Mouse (Mus musculus) spleen, adult 2 months (tissue): ENCODE results near the gene Ephx1. TPM values are rescaled to one million over a fixed set of nuclear protein-coding genes. Genes with fewer than 3 reads are reported as not detected.
A peak's percentile ranks its signal among the peaks of the same experiment; 100 is the strongest.

Experiments used
- DNase-seq, 2 experiments: peaks; one replicate each; pipeline versions ENCODE4 v3.0.0 to v3.0.0-alpha.2; 2012 to 2021; ENCODE audit warnings: low spot score in 2 of 2, low read depth in 1 of 2
- H3K27ac ChIP-seq: fragments of 200-500 bp; 2 replicates; pipeline ENCODE4 v1.5.1; 2012; ENCODE audit warnings: low read length, inconsistent platforms; ENCODE audit not compliant: insufficient read depth
- H3K27me3 ChIP-seq: fragments of 200-500 bp; 2 replicates; pipeline ENCODE4 v1.6.1; 2012; ENCODE audit warnings: mild to moderate bottlenecking, moderate library complexity, low read length, inconsistent platforms; ENCODE audit not compliant: control insufficient read depth, insufficient read depth
- H3K36me3 ChIP-seq: fragments of 200-500 bp; 2 replicates; pipeline ENCODE4 v1.6.1; 2012; ENCODE audit warnings: mild to moderate bottlenecking, low read length, inconsistent platforms; ENCODE audit not compliant: control insufficient read depth, insufficient read depth
- H3K4me1 ChIP-seq: fragments of 200-500 bp; 2 replicates; pipeline ENCODE4 v1.6.1; 2011; ENCODE audit warnings: inconsistent platforms; ENCODE audit not compliant: control insufficient read depth, insufficient read depth, insufficient read length
- H3K4me3 ChIP-seq: fragments of 200-500 bp; 2 replicates; pipeline ENCODE4 v1.5.1; 2011; ENCODE audit warnings: mild to moderate bottlenecking, inconsistent platforms; ENCODE audit not compliant: insufficient read depth, insufficient read length; ENCODE audit errors: extremely low read depth
- CTCF ChIP-seq: fragments of 200-500 bp; IDR thresholded peaks from 2 replicates; pipeline ENCODE4 v1.5.1; 2011; ENCODE audit warnings: mild to moderate bottlenecking, inconsistent platforms; ENCODE audit not compliant: insufficient read depth, insufficient read length, insufficient replicate concordance; ENCODE audit errors: extremely low read depth
- POLR2A ChIP-seq: fragments of 200-500 bp; IDR thresholded peaks from 2 replicates; pipeline ENCODE4 v1.6.1; 2011; ENCODE audit warnings: low read depth, low read length, inconsistent platforms
- WGBS: fragments of 180-500 bp; shearing (Covaris S2); methylation state at CpG from one replicate; pipeline ENCODE4 v1.1.7; 2018; 5-methylcytosine and 5-hydroxymethylcytosine counted together
- polyA plus RNA-seq: library from polyadenylated mRNA; depleted of rRNA; stranded (reverse); fragments of >200 nt; gene quantifications from 2 replicates; pipeline ENCODE4 v1.2.3, GENCODE M21; 2012; rRNA removed

The Ephx1 gene
- polyA plus RNA-seq, 1 experiment: 50.5 TPM

- WGBS: 87% methylated on average over 3 of the region's 3 CpGs
- Histone ChIP-seq H3K27me3 (no peaks in the 10 kb centered on the region), H3K36me3 (no peaks in the 10 kb centered on the region), H3K4me3 (no peak overlapping the region), H3K27ac (no peak overlapping the region), H3K4me1 (peaks cover 10% of the 10 kb centered on the region; the same call in 1 of the 2 replicates)
- TF ChIP-seq CTCF (no peak), POLR2A (no peak)
- no peak for DNase-seq
Observed at GRCm38 (mm10) chr1:180931106-180931505, 89.6 kb downstream of the Ephx1 start.

- Histone ChIP-seq H3K4me1 (peaks cover 16% of the 10 kb centered on the region; the same call in 1 of the 2 replicates), H3K27ac (no peak overlapping the region), H3K27me3 (no peaks in the 10 kb centered on the region), H3K4me3 (no peak overlapping the region), H3K36me3 (no peaks in the 10 kb centered on the region)
- TF ChIP-seq CTCF (no peak), POLR2A (no peak)
- WGBS: 75% methylated on average over 2 of the region's 2 CpGs
- DNase-seq: no peak
Observed at GRCm38 (mm10) chr1:180929599-180929998, 91.1 kb downstream of the Ephx1 start.

- peak in 1 of 2 experiments; percentile 32 for DNase-seq
- peak overlapping the region; percentile 28; the same call in 1 of the 2 replicates for H3K27ac ChIP-seq
- H3K27me3 ChIP-seq: no peaks in the 10 kb centered on the region
- no peak overlapping the region for H3K4me3 ChIP-seq
- WGBS: 24% methylated on average over 4 of the region's 4 CpGs
- peaks cover 27% of the 10 kb centered on the region; the same call in 1 of the 2 replicates for H3K4me1 ChIP-seq
- TF ChIP-seq POLR2A: no peak
- no peak for TF ChIP-seq CTCF
- H3K36me3 ChIP-seq: no peaks in the 10 kb centered on the region
Observed at GRCm38 (mm10) chr1:180926286-180926685, 94.4 kb downstream of the Ephx1 start.

Other genes starting within 250 kb of the Ephx1 start
- gene H3f3a, start 207.0 kb downstream of the Ephx1 start, polyA plus RNA-seq: 361 and 391 TPM in 2 replicates
- 7.1 and 9.3 TPM in 2 replicates for gene Sde2, start 169.8 kb downstream of the Ephx1 start, polyA plus RNA-seq
- gene Lefty2, start 127.8 kb downstream of the Ephx1 start, polyA plus RNA-seq: not detected in 2 replicates
- 41.7 and 53.9 TPM in 2 replicates for gene Pycr2, start 116.6 kb downstream of the Ephx1 start, polyA plus RNA-seq
- 10.9 and 16.8 TPM in 2 replicates for gene Lefty1, start 85.9 kb downstream of the Ephx1 start, polyA plus RNA-seq
- gene Tmem63a, start 78.6 kb downstream of the Ephx1 start, polyA plus RNA-seq: 38.6 and 42.5 TPM in 2 replicates
- 0.04 TPM in 1 of 2 replicates, not detected in the other for gene 9130409I23Rik, start 30.3 kb upstream of the Ephx1 start, polyA plus RNA-seq
- 7.7 and 8.6 TPM in 2 replicates for gene Nvl, start 123.3 kb upstream of the Ephx1 start, polyA plus RNA-seq
- 4.7 and 6.0 TPM in 2 replicates for gene Cnih4, start 123.8 kb upstream of the Ephx1 start, polyA plus RNA-seq
- gene Wdr26, start 191.1 kb upstream of the Ephx1 start, polyA plus RNA-seq: 36.3 and 37.2 TPM in 2 replicates